Mouse (Mus musculus): ENCODE measurements around the gene Fcho2. TPM values are rescaled to one million over a fixed set of nuclear protein-coding genes. Genes with fewer than 3 reads are reported as not detected.

Fcho2 gene
- polyA plus RNA-seq, 2 experiments = 14.3 to 17.7 TPM

DNA sequence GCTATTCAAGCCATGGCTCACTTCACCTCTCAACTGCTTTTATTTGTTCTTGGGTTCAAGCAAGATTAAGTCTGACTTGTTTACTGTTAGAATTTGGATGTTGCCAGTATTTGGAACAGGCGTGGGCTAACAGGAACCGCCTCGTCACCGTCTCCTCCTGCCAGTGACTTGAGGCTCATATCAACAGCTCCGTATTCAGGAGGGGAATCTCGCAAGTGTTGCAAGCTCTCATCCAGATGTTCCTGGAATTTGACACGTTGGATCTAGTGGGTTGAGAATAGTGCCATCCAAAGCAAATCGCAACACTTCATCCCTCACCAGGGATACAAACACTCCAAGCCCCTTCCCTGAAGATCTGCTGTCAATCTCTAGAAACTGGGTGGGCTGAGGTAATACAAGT, 105.0 kb downstream of the Fcho2 start:
- Histone ChIP-seq H3K9ac (replicated peaks) (no peak overlapping the region), H3K27me3 (ENCODE audit: control insufficient read depth, insufficient read depth, low read length) (no peaks in the 10 kb centered on the region), H3K27ac (no peak overlapping the region), H3K4me2 (ENCODE audit: low read depth) (no peak overlapping the region), H3K9me3 (ENCODE audit: control insufficient read depth, low read length) (no peaks in the 10 kb centered on the region), H3K4me3 (ENCODE audit: insufficient read depth in 1 of 2, low read depth in 2 of 2, low read length in 2 of 2) (no peak overlapping the region), H3K4me1 (replicated peaks; ENCODE audit: control insufficient read depth in 2 of 2, insufficient read depth in 2 of 2, low read length in 1 of 2) (no peaks in the 10 kb centered on the region), H3K36me3 (replicated peaks; ENCODE audit: control insufficient read depth, insufficient read depth, low read depth) (no peaks in the 10 kb centered on the region)
- no peak for TF ChIP-seq EP300 (IDR thresholded peaks at IDR 0.05; ENCODE audit: low read depth)
- TF ChIP-seq CTCF (IDR thresholded peaks at IDR 0.05; ENCODE audit: low read depth) = no peak
- ATAC-seq (ENCODE audit: insufficient read depth) (no peak), DNase-seq (ENCODE audit: low read depth in 3 of 3, low spot score in 3 of 3) (no peak)
- WGBS (ENCODE audit: insufficient replicate concordance) = 64% methylated on average over 8 of the region's 8 CpGs

DNA sequence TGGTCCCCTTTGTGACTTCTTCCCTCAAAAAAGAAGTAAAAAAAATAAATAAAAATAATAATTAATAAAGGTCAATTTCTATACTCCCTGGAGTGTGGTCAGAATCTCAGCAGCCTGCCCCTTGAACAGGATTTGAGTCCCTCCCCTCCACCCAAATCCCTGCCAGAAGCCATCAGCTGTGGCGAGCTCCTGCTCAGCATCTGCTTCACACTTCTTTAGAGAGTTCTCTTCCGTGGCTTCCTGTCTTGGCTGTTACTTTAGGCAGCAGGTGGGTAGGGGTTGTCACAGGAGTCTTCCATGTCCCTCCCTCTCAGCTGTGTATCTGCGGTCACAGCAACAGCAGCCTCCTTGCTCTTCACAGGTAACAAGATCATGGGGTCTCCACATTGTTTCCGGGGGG, 109.7 kb downstream of the Fcho2 start:
- WGBS (ENCODE audit: insufficient replicate concordance) = 48% methylated on average over 4 of the region's 4 CpGs
- Histone ChIP-seq H3K9ac (replicated peaks) (no peak overlapping the region), H3K4me1 (replicated peaks; ENCODE audit: control insufficient read depth in 2 of 2, insufficient read depth in 2 of 2, low read length in 1 of 2) (no peaks in the 10 kb centered on the region), H3K36me3 (replicated peaks; ENCODE audit: control insufficient read depth, insufficient read depth, low read depth) (no peaks in the 10 kb centered on the region), H3K4me3 (ENCODE audit: insufficient read depth in 1 of 2, low read depth in 2 of 2, low read length in 2 of 2) (no peak overlapping the region), H3K27ac (no peak overlapping the region), H3K27me3 (ENCODE audit: control insufficient read depth, insufficient read depth, low read length) (no peaks in the 10 kb centered on the region), H3K9me3 (ENCODE audit: control insufficient read depth, low read length) (no peaks in the 10 kb centered on the region), H3K4me2 (ENCODE audit: low read depth) (no peak overlapping the region)
- ATAC-seq (ENCODE audit: insufficient read depth) (no peak), DNase-seq (ENCODE audit: low read depth in 3 of 3, low spot score in 3 of 3) (no peak)
- TF ChIP-seq CTCF (IDR thresholded peaks at IDR 0.05; ENCODE audit: low read depth) (no peak), EP300 (IDR thresholded peaks at IDR 0.05; ENCODE audit: low read depth) (no peak)

GRCm38 (mm10) chr13:98703786-98704185, 111.5 kb downstream of the Fcho2 start:
- no peaks in the 10 kb centered on the region for H3K9me3 ChIP-seq (ENCODE audit: control insufficient read depth, low read length)
- WGBS (ENCODE audit: insufficient replicate concordance) = 49% methylated on average over 8 of the region's 8 CpGs

DNA sequence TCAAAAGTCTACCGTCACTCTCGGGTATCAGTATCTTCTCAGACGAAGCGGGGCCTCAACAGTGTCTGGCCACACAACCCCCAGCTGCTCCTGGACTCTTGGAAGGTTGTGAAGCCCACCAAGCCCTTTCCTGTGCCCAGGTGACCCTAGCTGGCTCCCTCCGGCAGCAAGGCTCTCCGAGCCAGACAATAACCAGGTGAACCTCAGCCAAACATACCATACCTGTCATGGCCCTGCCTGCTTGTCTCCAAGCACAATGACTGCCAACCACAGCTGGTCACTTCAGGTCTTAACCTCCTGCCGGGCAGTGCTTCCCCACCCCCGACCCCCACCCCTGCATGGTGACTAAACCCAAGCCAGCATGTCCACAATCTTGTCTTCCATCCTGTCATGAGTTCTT, 112.9 kb downstream of the Fcho2 start:
- 72% methylated on average over 8 of the region's 8 CpGs for WGBS (ENCODE audit: insufficient replicate concordance)
- no peak overlapping the region for H3K4me2 ChIP-seq (ENCODE audit: low read depth)
- no peaks in the 10 kb centered on the region for H3K4me1 ChIP-seq (replicated peaks; ENCODE audit: control insufficient read depth in 2 of 2, insufficient read depth in 2 of 2, low read length in 1 of 2)
- DNase-seq (ENCODE audit: low read depth in 3 of 3, low spot score in 3 of 3) (no peak), ATAC-seq (ENCODE audit: insufficient read depth) (no peak)
- no peak overlapping the region for H3K27ac ChIP-seq
- H3K27me3 ChIP-seq (ENCODE audit: control insufficient read depth, insufficient read depth, low read length) = no peaks in the 10 kb centered on the region
- no peak for TF ChIP-seq CTCF (IDR thresholded peaks at IDR 0.05; ENCODE audit: low read depth)
- H3K9ac ChIP-seq (replicated peaks) = no peak overlapping the region
- no peaks in the 10 kb centered on the region for H3K36me3 ChIP-seq (replicated peaks; ENCODE audit: control insufficient read depth, insufficient read depth, low read depth)
- no peak overlapping the region for H3K4me3 ChIP-seq (ENCODE audit: insufficient read depth in 1 of 2, low read depth in 2 of 2, low read length in 2 of 2)
- no peaks in the 10 kb centered on the region for H3K9me3 ChIP-seq (ENCODE audit: control insufficient read depth, low read length)

More at GRCm38 (mm10) chr13:98703786-98704185, 111.5 kb downstream of the Fcho2 start:
- Histone ChIP-seq H3K4me1 (replicated peaks; ENCODE audit: control insufficient read depth in 2 of 2, insufficient read depth in 2 of 2, low read length in 1 of 2) (no peaks in the 10 kb centered on the region), H3K9ac (replicated peaks) (no peak overlapping the region), H3K36me3 (replicated peaks; ENCODE audit: control insufficient read depth, insufficient read depth, low read depth) (no peaks in the 10 kb centered on the region), H3K4me2 (ENCODE audit: low read depth) (no peak overlapping the region), H3K27me3 (ENCODE audit: control insufficient read depth, insufficient read depth, low read length) (no peaks in the 10 kb centered on the region), H3K27ac (no peak overlapping the region), H3K4me3 (ENCODE audit: insufficient read depth in 1 of 2, low read depth in 2 of 2, low read length in 2 of 2) (no peak overlapping the region)
- TF ChIP-seq EP300 (IDR thresholded peaks at IDR 0.05; ENCODE audit: low read depth) (no peak), CTCF (IDR thresholded peaks at IDR 0.05; ENCODE audit: low read depth) (no peak)
- no peak for ATAC-seq (ENCODE audit: insufficient read depth)
- no peak for DNase-seq (ENCODE audit: low read depth in 3 of 3, low spot score in 3 of 3)

GRCm38 (mm10) chr13:98701309-98701675, 114.0 kb downstream of the Fcho2 start:
- no peaks in the 10 kb centered on the region for H3K9me3 ChIP-seq (ENCODE audit: control insufficient read depth, low read length)
- no peaks in the 10 kb centered on the region; the same call in 1 of the 2 replicates for H3K27me3 ChIP-seq (ENCODE audit: control insufficient read depth, insufficient read depth, low read length)
- H3K36me3 ChIP-seq (replicated peaks; ENCODE audit: control insufficient read depth, insufficient read depth, low read depth) = no peaks in the 10 kb centered on the region
- WGBS (ENCODE audit: insufficient replicate concordance) = 67% methylated on average over 5 of the region's 5 CpGs
- H3K4me1 ChIP-seq (replicated peaks; ENCODE audit: control insufficient read depth in 2 of 2, insufficient read depth in 2 of 2, low read length in 1 of 2) = no peaks in the 10 kb centered on the region
- H3K27ac ChIP-seq = no peak overlapping the region
- no peak overlapping the region for H3K9ac ChIP-seq (replicated peaks)
- H3K4me2 ChIP-seq (ENCODE audit: low read depth) = no peak overlapping the region
- no peak for TF ChIP-seq CTCF (IDR thresholded peaks at IDR 0.05; ENCODE audit: low read depth)
- no peak for TF ChIP-seq EP300 (IDR thresholded peaks at IDR 0.05; ENCODE audit: low read depth)
- H3K4me3 ChIP-seq (ENCODE audit: insufficient read depth in 1 of 2, low read depth in 2 of 2, low read length in 2 of 2) = no peak overlapping the region
- ATAC-seq (ENCODE audit: insufficient read depth) (no peak), DNase-seq (ENCODE audit: low read depth in 3 of 3, low spot score in 3 of 3) (no peak)
